Mouse (Mus musculus) CH12.LX (cell line): ENCODE results near the gene Sdccag8. TPM values are rescaled to one million over a fixed set of nuclear protein-coding genes. Genes with fewer than 3 reads are reported as not detected.

Experiments used
- DNase-seq: peaks from one replicate; pipeline ENCODE4 v3.0.0-alpha.2; 2013; ENCODE audit errors: extremely low read depth
- H3K27ac ChIP-seq: 2 replicates; pipeline ENCODE4 v1.5.1; 2012; ENCODE audit warnings: low read depth, mild to moderate bottlenecking, control low read depth, moderate library complexity; ENCODE audit not compliant: insufficient read depth
- H3K27me3 ChIP-seq: replicated peaks from 2 replicates; pipeline ENCODE3; 2012; ENCODE audit warnings: inconsistent platforms
- H3K36me3 ChIP-seq, 2 experiments: replicated peaks in 1 of 2; 2 replicates each; pipeline versions ENCODE3 to v1.6.1; 2012; ENCODE audit warnings: inconsistent platforms in 1 of 2, low read length in 1 of 2, mild to moderate bottlenecking in 1 of 2, mixed read lengths in 1 of 2, moderate library complexity in 1 of 2; ENCODE audit not compliant: control insufficient read depth in 1 of 2, insufficient read depth in 1 of 2
- H3K4me1 ChIP-seq, 2 experiments: 2 replicates each; pipeline ENCODE4 v1.6.1; 2012; ENCODE audit warnings: inconsistent platforms in 1 of 2, moderate library complexity in 1 of 2; ENCODE audit not compliant: insufficient read depth in 2 of 2, control insufficient read depth in 1 of 2
- H3K4me2 ChIP-seq: 2 replicates; pipeline ENCODE4 v1.6.1; 2012; ENCODE audit warnings: low read depth, mild to moderate bottlenecking, control low read depth; ENCODE audit not compliant: poor library complexity, insufficient read depth, severe bottlenecking
- H3K4me3 ChIP-seq, 3 experiments: fragments of 150-350 bp in 1 of 3; sonication (generic) in 1 of 3; replicated peaks in 1 of 3; 2 replicates each; pipeline versions ENCODE3 to v1.5.1; 2011 to 2012; ENCODE audit warnings: low read depth in 2 of 3, low read length in 2 of 3, mild to moderate bottlenecking in 2 of 3, moderate library complexity in 2 of 3, control low read depth in 1 of 3, improper control_type of control experiment in 1 of 3, inconsistent platforms in 1 of 3, mixed read lengths in 1 of 3; ENCODE audit not compliant: poor library complexity in 1 of 3
- H3K79me2 ChIP-seq: replicated peaks from 2 replicates; pipeline ENCODE4 v1.6.1; 2012; ENCODE audit warnings: mild to moderate bottlenecking, moderate library complexity; ENCODE audit not compliant: control insufficient read depth, poor library complexity, insufficient read depth, severe bottlenecking; ENCODE audit errors: extremely low read depth
- H3K9ac ChIP-seq: 2 replicates; pipeline ENCODE4 v1.6.1; 2012; ENCODE audit warnings: low read depth, mild to moderate bottlenecking, control low read depth, moderate library complexity; ENCODE audit not compliant: insufficient read depth
- H3K9me3 ChIP-seq: replicated peaks from 2 replicates; pipeline ENCODE3; 2012; ENCODE audit warnings: low read length, inconsistent platforms, mixed read lengths
- BHLHE40 ChIP-seq: IDR thresholded peaks from 2 replicates; pipeline ENCODE4 v1.6.1; 2011; ENCODE audit warnings: mild to moderate bottlenecking, low read depth, low read length, improper control_type of control experiment
- CHD1 ChIP-seq: IDR thresholded peaks from 2 replicates; pipeline ENCODE4 v1.6.1; 2012; ENCODE audit warnings: low read depth, low read length, improper control_type of control experiment, inconsistent platforms
- CHD2 ChIP-seq: IDR thresholded peaks from 2 replicates; pipeline ENCODE4 v1.6.1; 2011; ENCODE audit warnings: low read length, improper control_type of control experiment
- CTCF ChIP-seq, 2 experiments: IDR thresholded peaks in 1 of 2; conservative IDR thresholded peaks in 1 of 2; 2 replicates each; pipeline ENCODE4 v1.5.1; 2011 to 2012; ENCODE audit warnings: low read depth in 2 of 2, low read length in 2 of 2, improper control_type of control experiment in 1 of 2, inconsistent platforms in 1 of 2, mild to moderate bottlenecking in 1 of 2, moderate library complexity in 1 of 2
- E2F4 ChIP-seq: IDR thresholded peaks from 2 replicates; pipeline ENCODE4 v1.6.1; 2011; ENCODE audit warnings: low read depth, low read length, improper control_type of control experiment; ENCODE audit not compliant: insufficient replicate concordance
- ETS1 ChIP-seq: conservative IDR thresholded peaks from 2 replicates; pipeline ENCODE4 v1.6.1; 2012; ENCODE audit warnings: low read depth, mild to moderate bottlenecking, inconsistent platforms, low read length, improper control_type of control experiment, moderate library complexity
- GABPA ChIP-seq: IDR thresholded peaks from 2 replicates; pipeline ENCODE4 v1.6.1; 2012; ENCODE audit warnings: low read depth, low read length, improper control_type of control experiment, inconsistent platforms; ENCODE audit not compliant: insufficient replicate concordance
- HCFC1 ChIP-seq: IDR thresholded peaks from 2 replicates; pipeline ENCODE4 v1.6.1; 2012; ENCODE audit warnings: low read depth, mild to moderate bottlenecking, inconsistent platforms, low read length, improper control_type of control experiment
- IRF4 ChIP-seq: IDR thresholded peaks from 2 replicates; pipeline ENCODE4 v1.6.1; 2014; ENCODE audit warnings: low read depth, mild to moderate bottlenecking, inconsistent platforms, low read length, improper control_type of control experiment
- JUN ChIP-seq: IDR thresholded peaks from 2 replicates; pipeline ENCODE4 v1.6.1; 2011; ENCODE audit warnings: low read depth, mild to moderate bottlenecking, low read length, improper control_type of control experiment, moderate library complexity; ENCODE audit not compliant: insufficient read depth
- JUND ChIP-seq: conservative IDR thresholded peaks from 2 replicates; pipeline ENCODE4 v1.6.1; 2011; ENCODE audit warnings: low read depth, low read length, improper control_type of control experiment
- MAFK ChIP-seq: IDR thresholded peaks from 2 replicates; pipeline ENCODE4 v1.6.1; 2011; ENCODE audit warnings: low read length, improper control_type of control experiment; ENCODE audit not compliant: insufficient replicate concordance
- MAZ ChIP-seq: IDR thresholded peaks from 2 replicates; pipeline ENCODE4 v1.6.1; 2012; ENCODE audit warnings: low read depth, mild to moderate bottlenecking, inconsistent platforms, low read length, improper control_type of control experiment, moderate library complexity
- MXI1 ChIP-seq: IDR thresholded peaks from 2 replicates; pipeline ENCODE4 v1.6.1; 2011; ENCODE audit warnings: mild to moderate bottlenecking, low read depth, low read length, improper control_type of control experiment
- NELFE ChIP-seq: IDR thresholded peaks from 2 replicates; pipeline ENCODE4 v1.6.1; 2011; ENCODE audit warnings: low read depth, low read length, improper control_type of control experiment
- PAX5 ChIP-seq: IDR thresholded peaks from 2 replicates; pipeline ENCODE4 v1.6.1; 2012; ENCODE audit warnings: low read length, inconsistent platforms, mixed read lengths
- POLR2A ChIP-seq: IDR thresholded peaks from 2 replicates; pipeline ENCODE4 v1.6.1; 2011; ENCODE audit warnings: low read depth, mild to moderate bottlenecking, improper control_type of control experiment, low read length
- POLR2AphosphoS2 ChIP-seq: IDR thresholded peaks from 2 replicates; pipeline ENCODE4 v1.6.1; 2011; ENCODE audit warnings: low read depth, low read length, improper control_type of control experiment
- RAD21 ChIP-seq: IDR thresholded peaks from 2 replicates; pipeline ENCODE4 v1.6.1; 2011; ENCODE audit warnings: low read depth, mild to moderate bottlenecking, low read length, improper control_type of control experiment, moderate library complexity
- RCOR1 ChIP-seq: conservative IDR thresholded peaks from 2 replicates; pipeline ENCODE4 v1.6.1; 2012; ENCODE audit warnings: low read depth, mild to moderate bottlenecking, inconsistent platforms, low read length, improper control_type of control experiment
- SIN3A ChIP-seq: IDR thresholded peaks from 2 replicates; pipeline ENCODE4 v1.6.1; 2012; ENCODE audit warnings: low read length, improper control_type of control experiment, inconsistent platforms
- TBP ChIP-seq: conservative IDR thresholded peaks from 2 replicates; pipeline ENCODE4 v1.6.1; 2011; ENCODE audit warnings: low read depth, low read length, improper control_type of control experiment
- TCF12 ChIP-seq: IDR thresholded peaks from 2 replicates; pipeline ENCODE4 v1.6.1; 2014; ENCODE audit warnings: low read depth, mild to moderate bottlenecking, inconsistent platforms, low read length, improper control_type of control experiment
- USF1 ChIP-seq: IDR thresholded peaks from 2 replicates; pipeline ENCODE4 v1.6.1; 2014; ENCODE audit warnings: low read depth, mild to moderate bottlenecking, inconsistent platforms, low read length, improper control_type of control experiment
- USF2 ChIP-seq: conservative IDR thresholded peaks from 2 replicates; pipeline ENCODE4 v1.6.1; 2011; ENCODE audit warnings: low read depth, low read length, improper control_type of control experiment
- ZKSCAN1 ChIP-seq: IDR thresholded peaks from 2 replicates; pipeline ENCODE4 v1.6.1; 2012; ENCODE audit warnings: low read depth, inconsistent platforms, low read length, improper control_type of control experiment, borderline replicate concordance
- ZMIZ1 ChIP-seq: IDR thresholded peaks from 2 replicates; pipeline ENCODE4 v1.6.1; 2012; ENCODE audit warnings: low read depth, mild to moderate bottlenecking, inconsistent platforms, low read length, improper control_type of control experiment
- dilution Hi-C: fragments of 300-500 bp; cut with MboI; formaldehyde crosslinking; loops from 2 replicates; pipeline ENCODE4 v1.14.3; 2020; ENCODE audit warnings: low sequenced_read_pairs; ENCODE audit not compliant: extremely low pct_unique_long_range_greater_than_20kb, extremely low pct_ligation_motif_present
- in situ Hi-C: fragments of 300-500 bp; cut with MboI; formaldehyde crosslinking; loops from 3 replicates; pipeline ENCODE4 v1.14.3; 2019; ENCODE audit warnings: low sequenced_read_pairs, low pct_ligation_motif_present, low pct_unique_long_range_greater_than_20kb, mixed read lengths
- polyA plus RNA-seq: library from polyadenylated mRNA; unstranded; fragments of >175 nt; gene quantifications from 2 replicates; pipeline ENCODE4 v1.2.1, GENCODE M21; 2012; ENCODE audit warnings: low read depth; ENCODE audit not compliant: insufficient read length
- total RNA-seq, 2 experiments: library from RNA; depleted of rRNA; stranded (reverse); fragments of 300-350 nt in 1 of 2; fragments of >200 nt in 1 of 2; gene quantifications; 2 replicates each; pipeline ENCODE4 v1.2.3; 2012 to 2014

Sdccag8 gene
- total and polyA plus RNA-seq, 3 experiments = 10.7 to 18.7 (median 10.9) TPM

GRCm38 (mm10) chr1:176826186-176826585, 11.7 kb downstream of the Sdccag8 start:
- no peak overlapping the region for H3K4me3 ChIP-seq
- dilution Hi-C loops (no loop called here), in situ Hi-C loops (no loop called here)
- peak overlapping the region; percentile 96 for H3K4me2 ChIP-seq
- peaks cover 21 to 65% of the 10 kb centered on the region in 2 experiments for H3K4me1 ChIP-seq
- peak overlapping the region; percentile 53 for H3K27ac ChIP-seq
- no peak for DNase-seq
- peak; percentile 37 for TF ChIP-seq BHLHE40
- no peak for TF ChIP-seq JUND
- TF ChIP-seq NELFE = no peak
- no peak for TF ChIP-seq PAX5
- TF ChIP-seq HCFC1 = peak; percentile 32; the same call in 1 of the 2 replicates
- H3K9ac ChIP-seq = peak overlapping the region; percentile 49; the same call in 1 of the 2 replicates
- H3K79me2 ChIP-seq = peaks cover 4% of the 10 kb centered on the region
- H3K9me3 ChIP-seq = no peaks in the 10 kb centered on the region
- no peaks in the 10 kb centered on the region for H3K27me3 ChIP-seq
- peaks cover 4 to 29% of the 10 kb centered on the region in 2 experiments for H3K36me3 ChIP-seq

GRCm38 (mm10) chr1:176826931-176827330, 12.5 kb downstream of the Sdccag8 start:
- Histone ChIP-seq H3K4me2 (peak overlapping the region; percentile 99), H3K4me3 (no peak overlapping the region), H3K27me3 (no peaks in the 10 kb centered on the region), H3K9me3 (no peaks in the 10 kb centered on the region), H3K9ac (peak overlapping the region; percentile 46), H3K4me1 (peaks cover 21 to 62% of the 10 kb centered on the region in 2 experiments), H3K79me2 (peaks cover 4% of the 10 kb centered on the region), H3K36me3 (peaks cover 10 to 35% of the 10 kb centered on the region in 2 experiments), H3K27ac (peak overlapping the region; percentile 77)
- dilution Hi-C loops (no loop called here), in situ Hi-C loops (no loop called here)
- TF ChIP-seq MAFK (no peak; the same call in 1 of the 2 replicates), POLR2A (no peak), POLR2AphosphoS2 (no peak), E2F4 (no peak), JUN (no peak), TCF12 (no peak), CHD1 (no peak; the same call in 1 of the 2 replicates), MXI1 (no peak)
- DNase-seq = no peak

- Histone ChIP-seq H3K4me2 (peak overlapping the region; percentile 99), H3K4me1 (peaks cover 21 to 58% of the 10 kb centered on the region in 2 experiments), H3K9me3 (no peaks in the 10 kb centered on the region), H3K4me3 (no peak overlapping the region), H3K36me3 (peaks cover 10 to 35% of the 10 kb centered on the region in 2 experiments), H3K27me3 (no peaks in the 10 kb centered on the region), H3K9ac (peak overlapping the region; percentile 46; the same call in 1 of the 2 replicates), H3K79me2 (peaks cover 4% of the 10 kb centered on the region), H3K27ac (peak overlapping the region; percentile 66)
- in situ Hi-C loops = no loop called here
- dilution Hi-C loops = no loop called here
- peak; percentile 74 for DNase-seq
- TF ChIP-seq MAFK = no peak; the same call in 1 of the 2 replicates
- TF ChIP-seq GABPA = no peak
- TF ChIP-seq CTCF (conservative IDR thresholded peaks at IDR 0.05 in 1 of 2, IDR thresholded peaks at IDR 0.05 in 1 of 2; ENCODE audit: low read depth in 2 of 2, low read length in 2 of 2) = no peak
- peak; percentile 89 for TF ChIP-seq IRF4
- no peak; the same call in 1 of the 2 replicates for TF ChIP-seq SIN3A
- TF ChIP-seq CHD2 = peak; percentile 33; the same call in 1 of the 2 replicates
- TF ChIP-seq ZMIZ1 = no peak
- no peak for TF ChIP-seq ZKSCAN1
- TF ChIP-seq RAD21 = no peak
- TF ChIP-seq TBP = no peak
- TF ChIP-seq ETS1 = peak; percentile 55
- TF ChIP-seq USF2 = no peak
- TF ChIP-seq USF1 = no peak
- TF ChIP-seq E2F4 = no peak
- TF ChIP-seq HCFC1 = 0 out of 2 replicates have a peak, but pooled peaks have one; percentile 22
- peak; percentile 56; the same call in 1 of the 2 replicates for TF ChIP-seq MAZ
- TF ChIP-seq JUN = peak; percentile 67
- peak; percentile 45 for TF ChIP-seq RCOR1
Observed at GRCm38 (mm10) chr1:176827365-176827764, 12.9 kb downstream of the Sdccag8 start.
